Mouse (Mus musculus): ENCODE data around the gene Rad9a. TPM values are rescaled to one million over a fixed set of nuclear protein-coding genes. Genes with fewer than 3 reads are reported as not detected.

Gene Rad9a
- polyA plus RNA-seq, 1 experiment from 2014 or later: 33.2 TPM

- peak overlapping the region; percentile 94 for H3K9ac ChIP-seq (ENCODE audit: low read length)
- no peak for ATAC-seq (replicated peaks; ENCODE audit: low FRiP score, low TSS enrichment, low read depth)
- H3K9me3 ChIP-seq (ENCODE audit: control insufficient read depth, low read length): no peaks in the 10 kb centered on the region
- no peak for DNase-seq (ENCODE audit: low spot score)
- peak overlapping the region; percentile 89; the same call in 1 of the 2 replicates for H3K27ac ChIP-seq (ENCODE audit: low read depth)
- WGBS: 44% methylated on average over 6 of the region's 6 CpGs
- peak overlapping the region; percentile 75 for H3K4me3 ChIP-seq (ENCODE audit: low read depth, low read length)
- H3K27me3 ChIP-seq (replicated peaks; ENCODE audit: control insufficient read depth, insufficient read depth, low read length): no peaks in the 10 kb centered on the region
- peaks cover 23% of the 10 kb centered on the region for H3K4me1 ChIP-seq (replicated peaks; ENCODE audit: control insufficient read depth, insufficient read depth, low read length)
- H3K36me3 ChIP-seq (ENCODE audit: control insufficient read depth, insufficient read depth, low read length): peaks cover 47% of the 10 kb centered on the region
- H3K4me2 ChIP-seq (ENCODE audit: low read length): peak overlapping the region; percentile 96
These were observed 8.3 kb downstream of the Rad9a start for GRCm38 (mm10) chr19:4193129-4193528.

- Histone ChIP-seq H3K4me1 (replicated peaks; ENCODE audit: control insufficient read depth, insufficient read depth, low read length) (peaks cover 23% of the 10 kb centered on the region), H3K9ac (ENCODE audit: low read length) (peak overlapping the region; percentile 94), H3K27me3 (replicated peaks; ENCODE audit: control insufficient read depth, insufficient read depth, low read length) (no peaks in the 10 kb centered on the region), H3K4me3 (ENCODE audit: low read depth, low read length) (peak overlapping the region; percentile 75), H3K4me2 (ENCODE audit: low read length) (peak overlapping the region; percentile 96), H3K9me3 (ENCODE audit: control insufficient read depth, low read length) (no peaks in the 10 kb centered on the region), H3K27ac (ENCODE audit: low read depth) (peak overlapping the region; percentile 89), H3K36me3 (ENCODE audit: control insufficient read depth, insufficient read depth, low read length) (peaks cover 44% of the 10 kb centered on the region)
- DNase-seq (ENCODE audit: low spot score) (no peak), ATAC-seq (replicated peaks; ENCODE audit: low FRiP score, low TSS enrichment, low read depth) (peak; percentile 2)
- under 1% methylated on average over 51 of the region's 52 CpGs for WGBS
These were observed 9.0 kb downstream of the Rad9a start for GRCm38 (mm10) chr19:4192251-4192985.

GRCm38 (mm10) chr19:4191528-4192250 lies 9.8 kb downstream of the Rad9a start, which contains the start of gene Ppp1ca:
TSS of gene Ppp1ca (plus strand) at chr19:4192065.
- H3K4me1 ChIP-seq (replicated peaks; ENCODE audit: control insufficient read depth, insufficient read depth, low read length): peaks cover 21% of the 10 kb centered on the region
- H3K27ac ChIP-seq (ENCODE audit: low read depth): peak within 1 kb of the TSS; percentile 89
- 4% methylated on average over 38 of the region's 47 CpGs for WGBS

GRCm38 (mm10) chr19:4190831-4191334 lies 10.6 kb downstream of the Rad9a start, which contains the start of gene Tbc1d10c:
TSS of gene Tbc1d10c (minus strand) at chr19:4191284.
- DNase-seq (ENCODE audit: low spot score): no peak
- H3K4me1 ChIP-seq (replicated peaks; ENCODE audit: control insufficient read depth, insufficient read depth, low read length): peaks cover 14% of the 10 kb centered on the region

More at GRCm38 (mm10) chr19:4191528-4192250, 9.8 kb downstream of the Rad9a start, which contains the start of gene Ppp1ca:
- DNase-seq (ENCODE audit: low spot score): peak; percentile 98
- H3K4me3 ChIP-seq (ENCODE audit: low read depth, low read length): peak within 1 kb of the TSS; percentile 75
- peak within 1 kb of the TSS; percentile 96 for H3K4me2 ChIP-seq (ENCODE audit: low read length)
- no peaks in the 10 kb centered on the region for H3K9me3 ChIP-seq (ENCODE audit: control insufficient read depth, low read length)
- peak; percentile 95 for ATAC-seq (replicated peaks; ENCODE audit: low FRiP score, low TSS enrichment, low read depth)
- peaks cover 37% of the 10 kb centered on the region for H3K36me3 ChIP-seq (ENCODE audit: control insufficient read depth, insufficient read depth, low read length)
- peak within 1 kb of the TSS; percentile 94 for H3K9ac ChIP-seq (ENCODE audit: low read length)
- no peaks in the 10 kb centered on the region for H3K27me3 ChIP-seq (replicated peaks; ENCODE audit: control insufficient read depth, insufficient read depth, low read length)

GRCm38 (mm10) chr19:4189051-4189620 lies 12.3 kb downstream of the Rad9a start:
- Histone ChIP-seq H3K9me3 (ENCODE audit: control insufficient read depth, low read length) (no peaks in the 10 kb centered on the region), H3K36me3 (ENCODE audit: control insufficient read depth, insufficient read depth, low read length) (peaks cover 12% of the 10 kb centered on the region), H3K9ac (ENCODE audit: low read length) (no peak overlapping the region), H3K4me1 (replicated peaks; ENCODE audit: control insufficient read depth, insufficient read depth, low read length) (peaks cover 27% of the 10 kb centered on the region), H3K27me3 (replicated peaks; ENCODE audit: control insufficient read depth, insufficient read depth, low read length) (no peaks in the 10 kb centered on the region), H3K4me3 (ENCODE audit: low read depth, low read length) (no peak overlapping the region), H3K4me2 (ENCODE audit: low read length) (no peak overlapping the region), H3K27ac (ENCODE audit: low read depth) (no peak overlapping the region)
- DNase-seq (ENCODE audit: low spot score) (no peak), ATAC-seq (replicated peaks; ENCODE audit: low FRiP score, low TSS enrichment, low read depth) (no peak)
- WGBS: 90% methylated on average over 12 of the region's 12 CpGs

More at GRCm38 (mm10) chr19:4190831-4191334, 10.6 kb downstream of the Rad9a start, which contains the start of gene Tbc1d10c:
- H3K27ac ChIP-seq (ENCODE audit: low read depth): peak within 1 kb of the TSS; percentile 89
- no peak for ATAC-seq (replicated peaks; ENCODE audit: low FRiP score, low TSS enrichment, low read depth)
- H3K27me3 ChIP-seq (replicated peaks; ENCODE audit: control insufficient read depth, insufficient read depth, low read length): no peaks in the 10 kb centered on the region
- H3K9ac ChIP-seq (ENCODE audit: low read length): peak within 1 kb of the TSS; percentile 94
- H3K4me3 ChIP-seq (ENCODE audit: low read depth, low read length): peak within 1 kb of the TSS; percentile 75
- H3K36me3 ChIP-seq (ENCODE audit: control insufficient read depth, insufficient read depth, low read length): peaks cover 29% of the 10 kb centered on the region
- 32% methylated on average over 4 of the region's 4 CpGs for WGBS
- no peaks in the 10 kb centered on the region for H3K9me3 ChIP-seq (ENCODE audit: control insufficient read depth, low read length)
- H3K4me2 ChIP-seq (ENCODE audit: low read length): peak within 1 kb of the TSS; percentile 96

- Histone ChIP-seq H3K4me3 (ENCODE audit: low read depth, low read length) (no peak overlapping the region), H3K4me2 (ENCODE audit: low read length) (no peak overlapping the region), H3K9me3 (ENCODE audit: control insufficient read depth, low read length) (no peaks in the 10 kb centered on the region), H3K36me3 (ENCODE audit: control insufficient read depth, insufficient read depth, low read length) (no peaks in the 10 kb centered on the region), H3K4me1 (replicated peaks; ENCODE audit: control insufficient read depth, insufficient read depth, low read length) (peaks cover 20% of the 10 kb centered on the region), H3K9ac (ENCODE audit: low read length) (no peak overlapping the region), H3K27me3 (replicated peaks; ENCODE audit: control insufficient read depth, insufficient read depth, low read length) (no peaks in the 10 kb centered on the region), H3K27ac (ENCODE audit: low read depth) (no peak overlapping the region)
- DNase-seq (ENCODE audit: low spot score): no peak
- ATAC-seq (replicated peaks; ENCODE audit: low FRiP score, low TSS enrichment, low read depth): no peak
- 74% methylated on average over 3 of the region's 3 CpGs for WGBS
These were observed 14.2 kb downstream of the Rad9a start for GRCm38 (mm10) chr19:4187303-4187702.

GRCm38 (mm10) chr19:4184976-4185975 lies 16.2 kb downstream of the Rad9a start:
- 49% methylated on average over 15 of the region's 15 CpGs for WGBS

More at GRCm38 (mm10) chr19:4184976-4185975, 16.2 kb downstream of the Rad9a start:
- no peaks in the 10 kb centered on the region for H3K9me3 ChIP-seq (ENCODE audit: control insufficient read depth, low read length)
- H3K36me3 ChIP-seq (ENCODE audit: control insufficient read depth, insufficient read depth, low read length): no peaks in the 10 kb centered on the region
- peak overlapping the region; percentile 27; the same call in 1 of the 2 replicates for H3K27ac ChIP-seq (ENCODE audit: low read depth)
- H3K4me3 ChIP-seq (ENCODE audit: low read depth, low read length): no peak overlapping the region
- ATAC-seq (replicated peaks; ENCODE audit: low FRiP score, low TSS enrichment, low read depth) (no peak), DNase-seq (ENCODE audit: low spot score) (no peak)
- peaks cover 22% of the 10 kb centered on the region for H3K4me1 ChIP-seq (replicated peaks; ENCODE audit: control insufficient read depth, insufficient read depth, low read length)
- H3K9ac ChIP-seq (ENCODE audit: low read length): no peak overlapping the region
- H3K4me2 ChIP-seq (ENCODE audit: low read length): no peak overlapping the region
- H3K27me3 ChIP-seq (replicated peaks; ENCODE audit: control insufficient read depth, insufficient read depth, low read length): no peaks in the 10 kb centered on the region
